Mouse (Mus musculus) left cerebral cortex, postnatal 25 days (tissue): ENCODE measurements around the gene Maff. TPM values are rescaled to one million over a fixed set of nuclear protein-coding genes. Genes with fewer than 3 reads are reported as not detected.
A peak's percentile ranks its signal among the peaks of the same experiment; 100 is the strongest.

ENCODE experiments used
- DNase-seq, 2 experiments: peaks; one replicate each; pipeline ENCODE4 v3.0.0; 2022; ENCODE audit warnings: low spot score in 2 of 2, mixed read lengths in 1 of 2
- intact Hi-C: fragments of 180-260 bp; cut with DNase I; formaldehyde crosslinking; loops from one replicate; pipeline ENCODE4 v1.15.1; 2025
- total RNA-seq, 2 experiments: library from RNA; stranded (reverse); gene quantifications; 2 replicates each; pipeline ENCODE4 v1.2.3; 2021

Maff gene
- total RNA-seq, 2 experiments from 2014 or later, result 1.3 to 1.8 TPM

- intact Hi-C loops, result no loop called here
- DNase-seq, result peak; percentile 60 to 74
These were observed 10.9 kb downstream of the Maff start for GRCm38 (mm10) chr15:79357036-79357911.

GRCm38 (mm10) chr15:79357974-79358690 is 11.7 kb downstream of the Maff start:
- DNase-seq, result no peak
- intact Hi-C loops, result no loop called here

GRCm38 (mm10) chr15:79359954-79360353 is 13.5 kb downstream of the Maff start:
- DNase-seq, result no peak
- intact Hi-C loops, result no loop called here

GRCm38 (mm10) chr15:79360371-79360770 is 13.9 kb downstream of the Maff start:
- DNase-seq, result peak; percentile 20 to 80
- intact Hi-C loops, result no loop called here

- DNase-seq, result no peak
- intact Hi-C loops, result no loop called here
These were observed 14.6 kb downstream of the Maff start for GRCm38 (mm10) chr15:79361023-79361422.

GRCm38 (mm10) chr15:79364120-79364519 is 17.7 kb downstream of the Maff start:
- intact Hi-C loops, result no loop called here
- DNase-seq, result no peak

GRCm38 (mm10) chr15:79365068-79365467 is 18.6 kb downstream of the Maff start:
- intact Hi-C loops, result no loop called here
- no peak for DNase-seq

- intact Hi-C loops, result no loop called here
- no peak for DNase-seq
These were observed 20.0 kb downstream of the Maff start for GRCm38 (mm10) chr15:79366402-79366801.

GRCm38 (mm10) chr15:79368313-79368811 is 21.9 kb downstream of the Maff start:
- intact Hi-C loops, result no loop called here
- no peak for DNase-seq

GRCm38 (mm10) chr15:79368861-79369440 is 22.5 kb downstream of the Maff start:
- intact Hi-C loops, result no loop called here

GRCm38 (mm10) chr15:79369452-79370280 is 23.2 kb downstream of the Maff start:
- no peak for DNase-seq
- intact Hi-C loops, result no loop called here

More at GRCm38 (mm10) chr15:79368861-79369440, 22.5 kb downstream of the Maff start:
- DNase-seq, result no peak

GRCm38 (mm10) chr15:79370281-79370843 is 23.9 kb downstream of the Maff start:
- DNase-seq, result no peak
- intact Hi-C loops, result no loop called here

- intact Hi-C loops, result no loop called here
These were observed 28.3 kb downstream of the Maff start for GRCm38 (mm10) chr15:79374760-79375159.

GRCm38 (mm10) chr15:79377681-79378080 is 31.3 kb downstream of the Maff start:
- intact Hi-C loops, result no loop called here
- DNase-seq, result peak in 1 of 2 experiments; percentile 30

More at GRCm38 (mm10) chr15:79374760-79375159, 28.3 kb downstream of the Maff start:
- DNase-seq, result no peak

GRCm38 (mm10) chr15:79378608-79379007 is 32.2 kb downstream of the Maff start:
- intact Hi-C loops, result no loop called here
- DNase-seq, result no peak

GRCm38 (mm10) chr15:79379658-79380057 is 33.2 kb downstream of the Maff start:
- DNase-seq, result no peak
- intact Hi-C loops, result loop anchor here (5.0 kb wide), 1 partner anchor 88 kb away; no protein-coding TSS in a partner anchor

GRCm38 (mm10) chr15:79380468-79381444 is 34.3 kb downstream of the Maff start:
- DNase-seq, result peak; percentile 69 to 86
- intact Hi-C loops, result loop anchor here (5.0 kb wide), 1 partner anchor 87 kb away; no protein-coding TSS in a partner anchor

GRCm38 (mm10) chr15:79381644-79382043 is 35.2 kb downstream of the Maff start:
- intact Hi-C loops, result loop anchor here (5.0 kb wide), 1 partner anchor 86 kb away; no protein-coding TSS in a partner anchor
- no peak for DNase-seq
